Mouse (Mus musculus) gonadal fat pad, adult 2 months (tissue): ENCODE measurements around the gene Pank2. TPM values are rescaled to one million over a fixed set of nuclear protein-coding genes. Genes with fewer than 3 reads are reported as not detected.
"Not testable (repeated sequence)": the region's sequence is repeated elsewhere in the genome, so short reads cannot be mapped to it uniquely, and the experiment has no call there.

Experiments
- DNase-seq: peaks from one replicate; pipeline ENCODE4 v3.0.0-alpha.2; 2012; ENCODE audit warnings: low read depth
- polyA plus RNA-seq: library from polyadenylated mRNA; depleted of rRNA; stranded (reverse); fragments of >200 nt; gene quantifications from 2 replicates; pipeline ENCODE4 v1.2.3, GENCODE M21; 2012; rRNA removed

Pank2 gene
- 15.7 and 18.0 TPM in 2 replicates for polyA plus RNA-seq

DNA sequence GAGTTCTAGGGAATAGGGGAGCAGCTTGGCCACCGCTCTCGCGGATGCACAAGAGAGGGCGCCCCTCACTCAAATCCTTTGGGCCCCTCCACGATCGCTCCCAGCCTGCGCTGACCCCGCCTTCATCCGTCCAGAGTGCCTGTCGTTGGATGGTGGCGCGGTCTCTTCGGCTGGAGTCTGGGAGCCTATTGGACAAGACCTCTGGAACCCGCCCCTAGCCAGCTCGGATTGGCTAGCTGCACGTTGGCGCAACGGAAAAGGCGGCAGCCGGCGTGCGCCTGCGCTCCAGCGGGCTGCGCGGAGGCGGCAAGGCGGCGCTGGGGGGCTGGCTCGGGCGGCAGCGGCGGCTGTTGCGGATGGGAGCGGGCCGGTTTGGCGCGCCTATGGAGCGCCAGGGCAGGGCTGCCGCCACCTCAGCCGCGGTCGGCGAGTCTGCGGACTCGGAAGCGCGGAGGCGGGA, at the start of gene Pank2:
Gene Pank2, plus strand, starts transcription at position 283 of the 460 bp plus-strand sequence.
- DNase-seq, result peak; percentile 67

DNA sequence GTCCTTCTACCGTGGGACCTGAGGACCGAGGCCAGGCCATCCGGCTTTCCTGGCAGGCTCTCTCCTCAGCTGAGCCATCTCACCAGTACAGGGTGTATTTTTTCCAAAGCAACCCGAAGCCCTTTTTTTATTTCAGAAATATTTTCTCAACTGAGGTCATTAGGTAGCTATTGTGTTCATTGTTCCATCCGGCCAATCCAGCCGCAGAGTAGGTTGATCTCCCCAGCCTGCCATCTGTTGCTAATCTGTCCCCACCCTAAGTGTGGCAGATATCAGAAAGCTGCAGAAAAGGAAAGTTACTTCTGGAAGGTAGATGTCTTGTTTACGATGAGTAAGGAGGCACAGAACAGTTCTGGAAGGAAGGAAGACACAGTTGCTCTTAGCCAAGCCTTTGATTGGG, 48.5 kb upstream of the Pank2 start:
- no peak for DNase-seq

DNA sequence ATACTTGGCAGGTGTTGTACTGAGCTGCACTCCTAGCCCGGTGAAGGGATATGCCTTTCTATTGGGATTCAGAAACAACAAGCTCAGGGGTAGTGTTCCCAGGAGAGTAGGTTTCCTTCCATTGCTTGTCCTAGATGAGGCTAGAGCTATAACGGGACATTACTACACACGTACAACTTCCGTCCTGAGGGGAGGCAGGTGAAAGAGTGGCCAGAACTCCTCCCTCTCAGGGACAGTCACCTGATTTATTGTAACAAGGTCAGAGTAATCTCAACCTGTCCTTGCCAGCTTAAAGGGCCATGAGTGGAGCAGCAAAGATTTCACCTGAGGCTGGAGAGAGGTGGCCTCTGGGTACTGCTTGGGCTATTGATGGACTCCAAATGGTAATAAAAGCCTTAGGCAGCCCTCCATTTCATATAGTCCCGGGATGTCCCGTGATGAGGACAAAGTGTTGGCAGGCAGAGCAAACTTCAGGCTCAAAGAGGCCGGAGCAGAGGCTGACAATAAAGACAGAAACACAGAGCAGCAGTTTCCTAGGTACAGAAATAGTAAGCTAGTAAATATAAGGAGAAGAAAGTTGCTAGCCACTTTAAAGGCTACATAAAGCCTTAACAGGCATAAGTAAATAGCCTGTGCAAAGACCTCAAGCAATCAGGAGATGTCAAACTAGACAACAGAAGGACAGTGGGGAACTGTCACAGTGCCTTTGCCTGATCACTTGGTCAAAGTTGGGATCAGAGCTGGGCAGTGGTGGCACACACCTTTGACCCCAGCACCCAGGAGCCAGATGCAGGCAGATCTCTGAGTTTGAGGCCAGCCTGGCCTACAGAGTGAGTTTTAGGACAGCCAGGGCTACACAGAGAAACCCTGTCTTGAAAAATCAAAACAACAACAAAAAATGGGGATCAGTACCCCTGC, 46.1 kb upstream of the Pank2 start:
- DNase-seq, result no peak

DNA sequence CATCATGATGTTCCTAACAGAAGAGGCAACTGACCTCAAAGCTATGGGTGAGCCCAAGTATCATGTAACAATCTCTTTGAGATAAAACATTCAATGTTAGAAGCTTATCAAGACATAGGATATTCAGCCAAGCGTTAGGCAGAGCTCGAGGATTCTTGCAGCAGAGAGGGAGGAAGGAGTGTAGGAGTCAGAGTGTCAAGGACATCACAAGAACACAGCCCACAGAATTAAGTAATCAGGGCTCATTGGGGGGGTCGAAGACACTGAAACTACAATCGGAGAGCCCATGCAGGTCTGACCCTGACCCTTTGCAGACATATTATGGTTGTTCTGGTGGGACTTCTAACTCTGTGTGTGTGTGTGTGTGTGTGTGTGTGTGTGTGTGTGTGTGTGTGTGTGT, 42.3 kb upstream of the Pank2 start:
- DNase-seq, result no peak

GRCm38 (mm10) chr2:131221853-131222515, 40.3 kb upstream of the Pank2 start:
- DNase-seq, result no peak

- no peak for DNase-seq
Measured at GRCm38 (mm10) chr2:131222562-131222961, 39.7 kb upstream of the Pank2 start.

- no peak for DNase-seq
Measured at GRCm38 (mm10) chr2:131223569-131223968, 38.7 kb upstream of the Pank2 start.

DNA sequence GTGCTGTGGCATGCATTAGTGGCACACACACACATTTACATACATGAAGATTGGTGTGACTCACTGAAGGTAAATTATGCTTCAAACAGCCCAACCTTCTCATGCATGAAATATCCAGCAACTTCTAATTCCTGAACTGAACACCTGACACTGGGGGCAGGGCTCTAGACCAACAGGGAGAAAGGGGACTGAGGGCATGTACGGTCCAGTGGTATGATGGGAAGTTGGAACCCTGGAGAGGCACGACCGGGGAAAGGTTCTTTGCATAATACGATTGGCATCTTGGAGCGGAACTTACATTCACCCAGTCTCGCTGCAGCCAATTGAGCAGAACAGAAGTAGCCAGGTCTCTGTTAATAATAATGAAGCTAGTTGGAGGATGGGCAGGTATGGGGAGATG, 37.1 kb upstream of the Pank2 start:
- DNase-seq, result no peak

DNA sequence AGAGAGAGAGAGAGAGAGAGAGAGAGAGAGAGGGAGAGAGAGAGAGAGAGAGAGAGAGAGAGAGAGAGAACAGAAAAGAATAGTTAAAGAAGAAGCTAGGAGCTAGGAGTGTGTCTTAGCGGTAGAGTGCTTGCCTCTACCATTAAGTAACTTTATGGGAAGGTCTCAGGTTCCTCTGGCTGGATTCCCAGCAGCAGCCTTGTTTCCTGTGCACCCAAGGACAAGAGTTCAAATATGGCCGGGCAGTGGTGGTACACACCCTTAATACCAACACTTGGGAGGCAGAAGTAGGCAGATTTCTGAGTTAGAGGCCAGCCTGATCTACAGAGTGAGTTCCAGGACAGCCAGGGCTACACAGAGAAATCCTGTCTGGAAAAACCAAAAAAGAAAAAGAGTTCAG, 35.6 kb upstream of the Pank2 start:
- DNase-seq, result not testable (repeated sequence)

DNA sequence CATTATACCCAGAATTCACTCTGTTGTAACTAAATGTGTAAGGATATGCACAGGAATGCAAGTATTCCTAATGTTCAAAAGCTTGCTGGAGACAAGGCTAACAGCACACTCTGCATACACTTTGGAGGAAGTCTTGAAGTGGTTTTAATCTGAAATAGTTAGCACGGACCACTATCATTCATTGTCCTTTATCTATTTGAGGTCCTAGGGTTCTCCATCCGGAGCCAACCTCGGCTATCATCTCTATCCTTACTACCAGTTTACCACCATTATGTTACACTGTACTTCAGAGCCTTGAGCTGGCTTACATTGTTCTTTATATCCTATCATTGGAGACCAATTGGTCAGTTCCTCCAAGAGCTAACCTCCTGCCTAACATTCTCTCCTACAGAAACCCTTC, 35.1 kb upstream of the Pank2 start:
- DNase-seq, result no peak

GRCm38 (mm10) chr2:131232558-131232957, 29.7 kb upstream of the Pank2 start:
- DNase-seq, result no peak

DNA sequence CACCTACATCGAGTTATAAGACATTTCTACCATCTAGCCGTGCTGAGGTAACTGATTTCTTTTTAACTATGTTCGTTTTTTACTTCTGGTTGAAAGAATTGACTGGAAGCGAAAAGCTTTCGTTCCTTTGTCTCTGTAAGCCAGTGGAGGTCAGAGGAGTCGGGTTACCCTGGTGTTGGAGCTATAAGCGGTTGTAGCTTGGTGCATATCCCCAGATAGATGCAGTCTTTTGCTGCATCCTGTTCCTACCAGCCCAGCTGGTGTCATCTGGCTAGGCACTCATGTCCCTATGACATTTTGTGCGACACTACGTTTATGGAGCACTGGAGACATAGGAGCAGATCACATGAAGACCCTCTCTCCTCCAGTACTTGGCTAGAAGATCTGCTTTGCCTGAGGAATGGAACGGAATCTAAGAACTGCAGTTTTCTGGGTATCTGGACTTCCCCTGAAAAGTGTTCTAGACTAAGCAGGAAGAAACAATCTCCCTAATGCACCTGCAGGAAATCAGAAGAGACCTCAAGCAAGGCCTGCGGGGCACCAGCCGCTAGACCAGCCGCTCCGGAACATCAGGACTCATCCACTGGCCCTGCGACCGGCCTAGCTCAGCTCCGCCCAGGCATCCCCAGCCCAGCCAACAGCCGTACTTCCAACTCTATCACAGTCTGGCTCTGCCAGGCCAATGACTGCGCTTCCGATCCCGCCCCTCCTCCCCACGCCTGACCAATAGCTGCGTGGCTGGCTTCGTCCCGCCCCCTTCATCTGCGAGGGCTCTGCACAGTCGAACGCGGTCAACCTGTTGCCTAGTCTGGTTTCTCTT, 28.8 kb upstream of the Pank2 start, which contains the start of gene Mavs:
Gene Mavs, plus strand, starts transcription at position 757 of the 820 bp plus-strand sequence.
- DNase-seq, result peak; percentile 71

GRCm38 (mm10) chr2:131234127-131234650, 28.1 kb upstream of the Pank2 start:
- no peak for DNase-seq

GRCm38 (mm10) chr2:131234970-131235635, 27.2 kb upstream of the Pank2 start:
- DNase-seq, result no peak

DNA sequence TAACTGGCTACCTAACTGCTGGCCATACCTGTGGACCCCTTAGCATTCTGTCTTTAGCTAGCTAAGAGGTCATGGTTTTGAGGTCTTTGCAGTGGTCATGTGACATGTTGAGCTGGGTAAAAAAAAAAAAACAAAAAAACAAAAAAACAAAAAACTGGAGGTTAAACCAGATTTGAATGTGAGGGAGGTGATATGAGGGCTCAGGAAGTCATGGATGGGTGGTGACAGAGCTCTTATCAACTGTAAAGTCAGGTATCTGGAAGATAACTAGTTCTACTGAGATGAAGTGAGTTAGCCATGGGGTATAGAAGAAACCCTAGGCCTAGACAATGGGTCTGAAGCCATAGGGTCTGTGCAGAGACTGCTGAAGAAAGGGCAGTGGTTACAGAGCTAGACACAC, 20.1 kb upstream of the Pank2 start:
- no peak for DNase-seq

DNA sequence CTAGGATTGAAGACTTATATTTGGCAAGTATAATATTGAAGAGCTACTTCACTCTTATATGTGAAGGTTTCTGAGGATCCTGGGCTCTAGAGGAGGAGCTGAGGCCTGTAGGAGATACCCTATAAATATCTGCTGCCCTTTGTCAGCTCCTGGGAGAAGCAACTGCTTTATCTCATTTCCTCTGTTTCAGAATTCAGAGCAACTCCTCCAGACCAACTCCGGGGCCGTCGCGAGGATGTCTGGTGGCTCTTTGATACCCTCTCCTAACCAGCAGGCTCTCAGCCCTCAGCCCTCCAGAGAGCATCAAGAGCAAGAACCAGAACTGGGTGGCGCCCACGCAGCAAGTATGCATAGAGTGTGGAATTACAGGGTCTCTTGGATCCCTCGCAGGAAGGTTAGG, 19.4 kb upstream of the Pank2 start:
- DNase-seq, result no peak

DNA sequence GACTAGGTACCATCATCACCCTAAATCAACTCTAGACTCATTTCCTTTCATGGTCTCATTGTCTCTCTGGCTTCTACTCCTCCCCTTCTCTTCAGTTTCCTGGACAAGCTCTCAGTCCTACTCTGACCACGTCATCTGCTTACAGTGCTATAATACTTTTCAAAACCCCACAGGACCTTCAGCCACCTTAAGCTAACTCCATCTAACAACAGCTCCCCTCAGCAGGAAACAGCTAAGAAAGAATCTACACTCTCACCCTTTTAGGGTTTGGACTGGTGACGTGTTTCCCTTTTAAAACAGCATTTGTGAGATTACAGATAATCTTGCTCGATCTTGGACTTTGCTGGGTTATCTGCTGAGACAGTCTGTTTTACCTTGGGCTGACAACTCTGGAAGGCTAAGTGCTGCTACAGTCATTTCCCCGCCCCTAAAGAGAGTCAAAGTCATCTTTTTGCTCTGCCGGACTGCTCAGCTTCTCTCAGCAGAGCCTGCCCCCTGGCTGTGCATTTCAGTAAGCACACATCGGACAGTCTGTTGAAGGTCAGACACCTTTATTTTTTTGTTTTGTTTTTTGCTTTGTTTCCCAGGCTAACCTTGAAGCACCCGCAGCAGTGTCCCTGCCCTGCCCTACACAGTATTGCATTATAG, 8.5 kb upstream of the Pank2 start:
- DNase-seq, result no peak

- DNase-seq, result no peak
Measured at GRCm38 (mm10) chr2:131254329-131254713, 8.0 kb upstream of the Pank2 start.

DNA sequence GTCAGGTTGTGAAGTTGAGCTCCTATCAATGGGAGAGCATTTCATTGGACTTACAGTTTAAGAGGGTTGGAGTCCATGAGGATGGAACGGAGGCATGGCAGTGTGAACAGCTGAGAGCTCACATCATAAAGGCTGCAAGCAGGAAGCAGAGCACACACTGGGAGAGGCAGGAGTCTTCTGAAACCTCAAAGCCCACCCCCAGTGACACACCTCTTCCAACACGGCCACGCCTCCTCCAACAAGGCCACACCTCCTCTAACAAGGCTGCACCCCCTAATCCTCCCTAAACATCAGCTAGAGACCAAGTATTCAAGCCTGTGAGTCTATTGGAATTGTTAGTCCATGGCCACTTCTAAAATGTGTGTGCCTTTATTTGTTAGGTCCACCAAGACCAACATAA, 6.6 kb upstream of the Pank2 start:
- DNase-seq, result no peak

DNA sequence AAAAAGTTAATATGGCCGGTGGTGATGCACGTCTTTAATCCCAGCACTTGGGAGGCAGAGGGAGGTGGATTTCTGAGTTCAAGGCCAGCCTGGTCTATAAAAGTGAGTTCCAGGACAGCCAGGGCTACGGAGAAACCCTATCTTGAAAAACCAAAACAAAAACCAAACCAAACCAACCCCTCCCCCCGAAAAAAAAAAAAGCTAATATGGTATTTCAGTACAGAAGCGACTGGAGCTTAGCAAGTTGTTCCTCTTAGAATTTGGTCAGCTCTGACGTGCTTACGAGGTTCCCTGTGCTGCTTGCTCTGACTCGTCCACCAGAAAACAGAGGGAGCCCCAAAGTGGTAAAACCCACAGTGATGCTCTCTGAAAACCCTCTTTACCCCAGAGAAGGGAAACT, 3.6 kb upstream of the Pank2 start:
- no peak for DNase-seq
